Mouse (Mus musculus) embryo, embryonic 9.5 days (tissue): ENCODE results near the gene Herc1.

ENCODE experiments used
- DNase-seq: peaks from one replicate; pipeline ENCODE4 v3.0.0-alpha.2; 2017; ENCODE audit errors: extremely low spot score

Gene Herc1

GRCm38 (mm10) chr9:66520299-66520698, 170.0 kb downstream of the Herc1 start:
- DNase-seq: no peak

- no peak for DNase-seq
Observed at GRCm38 (mm10) chr9:66521595-66521994, 171.3 kb downstream of the Herc1 start.

GRCm38 (mm10) chr9:66542785-66543184, 192.5 kb downstream of the Herc1 start:
- no peak for DNase-seq
